24 mouse cellular contexts compared by ENCODE assay signal in genomic region chr7:101952098-101952497, GRCm38 (mm10). TPM values are rescaled to one million over a fixed set of nuclear protein-coding genes. Genes with fewer than 3 reads are reported as not detected.
A peak's percentile ranks its signal among the peaks of the same experiment; 100 is the strongest.
DNase-seq lines count a peak whose midpoint lies in the region; ATAC-seq and TF ChIP-seq lines count a peak whose summit lies in the region.
"Had no signal": no experiment of that assay in that cellular context is flagged by ENCODE, and none has a peak within 500 bp of the region (broad histone marks: within the 10 kb centered on the region; RNA-seq: fewer than 3 reads in every experiment).

No protein-coding gene starts in this region.

- no peaks in the 10 kb centered on the region for H3K36me3 ChIP-seq in limb, embryonic 14.5 days (ENCODE audit: control insufficient read depth, insufficient read depth, low read length)
- H3K36me3 ChIP-seq in limb, embryonic 10.5 days = peaks cover 5% of the 10 kb centered on the region; the same call in 1 of the 2 replicates
- no peaks in the 10 kb centered on the region for H3K36me3 ChIP-seq in megakaryocyte, embryonic 14.5 days (replicated peaks; ENCODE audit: low read length)
- H3K36me3 ChIP-seq in stomach, embryonic 16.5 days (ENCODE audit: control insufficient read depth, insufficient read depth, low read length) = no peaks in the 10 kb centered on the region
- H3K36me3 ChIP-seq in forebrain, embryonic 15.5 days = no peaks in the 10 kb centered on the region; the same call in 1 of the 2 replicates
- H3K36me3 ChIP-seq: embryonic facial prominence, embryonic 12.5 days; limb, embryonic 12.5 days had no signal

- WGBS in limb, embryonic 14.5 days = 29% methylated on average over 2 of the region's 2 CpGs
- 76% methylated on average over 2 of the region's 2 CpGs for WGBS in limb, embryonic 10.5 days
- 28% methylated on average over 2 of the region's 2 CpGs for WGBS in stomach, embryonic 16.5 days
- 68% methylated on average over 2 of the region's 2 CpGs for WGBS in forebrain, embryonic 15.5 days

- DNase-seq in heart, adult 11 months = peak; percentile 73
- no peak for DNase-seq in heart, postnatal 4 days
- peak; percentile 6 for DNase-seq in limb, embryonic 14.5 days (ENCODE audit: low spot score)
- DNase-seq in limb, embryonic 10.5 days (ENCODE audit: low spot score) = no peak
- DNase-seq: adrenal gland, postnatal 10 days; cerebellum, adult 9-11 months; gastrocnemius, postnatal 10 days; heart, postnatal 36 days; kidney, adult 2 months; liver, postnatal 0 days had no signal

- no peaks in the 10 kb centered on the region for H3K27me3 ChIP-seq in limb, embryonic 14.5 days (ENCODE audit: control insufficient read depth, insufficient read depth, low read length)
- H3K27me3 ChIP-seq in limb, embryonic 10.5 days (ENCODE audit: low read depth, poor library complexity, severe bottlenecking) = no peaks in the 10 kb centered on the region
- H3K27me3 ChIP-seq in megakaryocyte, embryonic 14.5 days (replicated peaks) = no peaks in the 10 kb centered on the region
- no peaks in the 10 kb centered on the region for H3K27me3 ChIP-seq in stomach, embryonic 16.5 days (ENCODE audit: control insufficient read depth, insufficient read depth, low read length)
- no peaks in the 10 kb centered on the region for H3K27me3 ChIP-seq in forebrain, embryonic 15.5 days
- H3K27me3 ChIP-seq: embryonic facial prominence, embryonic 12.5 days; forebrain, embryonic 13.5 days; limb, embryonic 12.5 days had no signal

- no peaks in the 10 kb centered on the region for H3K9me3 ChIP-seq in limb, embryonic 14.5 days (ENCODE audit: control insufficient read depth, low read length)
- H3K9me3 ChIP-seq in limb, embryonic 10.5 days (replicated peaks) = no peaks in the 10 kb centered on the region
- no peaks in the 10 kb centered on the region for H3K9me3 ChIP-seq in megakaryocyte, embryonic 14.5 days
- H3K9me3 ChIP-seq in stomach, embryonic 16.5 days (replicated peaks; ENCODE audit: control insufficient read depth, low read length) = no peaks in the 10 kb centered on the region
- H3K9me3 ChIP-seq in forebrain, embryonic 15.5 days = no peaks in the 10 kb centered on the region
- H3K9me3 ChIP-seq: embryonic facial prominence, embryonic 12.5 days; forebrain, embryonic 13.5 days; limb, embryonic 12.5 days; midbrain, embryonic 10.5 days had no signal

- H3K4me3 ChIP-seq in limb, embryonic 14.5 days (replicated peaks; ENCODE audit: low read length) = no peak overlapping the region
- no peak overlapping the region for H3K4me3 ChIP-seq in limb, embryonic 10.5 days
- H3K4me3 ChIP-seq in megakaryocyte, embryonic 14.5 days (replicated peaks) = peak overlapping the region; percentile 64
- H3K4me3 ChIP-seq in stomach, embryonic 16.5 days (replicated peaks; ENCODE audit: low read length) = no peak overlapping the region
- H3K4me3 ChIP-seq in forebrain, embryonic 15.5 days = no peak overlapping the region
- H3K4me3 ChIP-seq: embryonic facial prominence, embryonic 12.5 days; erythroblast, embryonic 14.5 days; forebrain, embryonic 13.5 days; limb, embryonic 12.5 days; midbrain, embryonic 10.5 days had no signal

- H3K9ac ChIP-seq in limb, embryonic 14.5 days (ENCODE audit: low read depth, low read length, severe bottlenecking) = no peak overlapping the region
- H3K9ac ChIP-seq in stomach, embryonic 16.5 days (ENCODE audit: low read length) = no peak overlapping the region
- no peak overlapping the region for H3K9ac ChIP-seq in forebrain, embryonic 15.5 days (replicated peaks)
- H3K9ac ChIP-seq: embryonic facial prominence, embryonic 12.5 days; forebrain, embryonic 13.5 days; limb, embryonic 12.5 days; liver, postnatal 0 days had no signal

- no peak for TF ChIP-seq POLR2A in limb, embryonic 14.5 days (IDR thresholded peaks at IDR 0.05; ENCODE audit: borderline replicate concordance, extremely low read depth, insufficient read depth, insufficient read length)

- no peak overlapping the region for H3K4me2 ChIP-seq in limb, embryonic 14.5 days (replicated peaks; ENCODE audit: low read depth, low read length, severe bottlenecking)
- no peak overlapping the region for H3K4me2 ChIP-seq in stomach, embryonic 16.5 days (ENCODE audit: low read depth, low read length)
- no peak overlapping the region for H3K4me2 ChIP-seq in forebrain, embryonic 15.5 days (replicated peaks)
- H3K4me2 ChIP-seq: embryonic facial prominence, embryonic 12.5 days; forebrain, embryonic 13.5 days; heart, embryonic 11.5 days; limb, embryonic 12.5 days had no signal

- no peak overlapping the region for H3K27ac ChIP-seq in limb, embryonic 14.5 days (replicated peaks; ENCODE audit: low read depth, low read length)
- H3K27ac ChIP-seq in limb, embryonic 10.5 days = no peak overlapping the region
- H3K27ac ChIP-seq in stomach, embryonic 16.5 days (ENCODE audit: low read length) = peak overlapping the region; percentile 53; the same call in 1 of the 2 replicates
- H3K27ac ChIP-seq in forebrain, embryonic 15.5 days (replicated peaks) = no peak overlapping the region
- H3K27ac ChIP-seq: embryonic facial prominence, embryonic 12.5 days; forebrain, embryonic 13.5 days; hindbrain, postnatal 0 days; limb, embryonic 12.5 days; midbrain, embryonic 10.5 days had no signal

- H3K4me1 ChIP-seq in limb, embryonic 14.5 days (ENCODE audit: control insufficient read depth, insufficient read depth, low read length) = no peaks in the 10 kb centered on the region
- no peaks in the 10 kb centered on the region for H3K4me1 ChIP-seq in limb, embryonic 10.5 days
- H3K4me1 ChIP-seq in megakaryocyte, embryonic 14.5 days = peaks cover 77% of the 10 kb centered on the region
- H3K4me1 ChIP-seq in stomach, embryonic 16.5 days (ENCODE audit: control insufficient read depth, insufficient read depth, low read length) = peaks cover 4% of the 10 kb centered on the region
- H3K4me1 ChIP-seq in forebrain, embryonic 15.5 days = no peaks in the 10 kb centered on the region
- H3K4me1 ChIP-seq: embryonic facial prominence, embryonic 12.5 days; forebrain, embryonic 13.5 days; limb, embryonic 12.5 days had no signal

- ATAC-seq in limb, embryonic 14.5 days (ENCODE audit: low FRiP score, low read depth) = no peak
- ATAC-seq in megakaryocyte, adult 5-6 weeks (ENCODE audit: poor library complexity, severe bottlenecking) = no peak
- ATAC-seq in stomach, embryonic 16.5 days (ENCODE audit: insufficient read depth, low FRiP score) = 0 out of 2 replicates have a peak, but pooled peaks have one; percentile 21
- no peak for ATAC-seq in forebrain, embryonic 15.5 days (replicated peaks)
- ATAC-seq: activated CD4-positive, CD25-positive, alpha-beta regulatory T cell, adult 4 months; CD4-positive, CD25-positive, alpha-beta regulatory T cell, adult 4 months; forebrain, embryonic 13.5 days; hindbrain, postnatal 0 days; liver, postnatal 0 days had no signal

RNA-seq across cellular contexts. Expression of gene Numa1, which starts 18.2 kb away (rescaled TPM):
- total RNA-seq in heart, postnatal 4 days (2021) = 100 to 1,000 TPM in 1 of 2 experiments, 10 to 100 TPM in 1; 98.4 to 108 TPM
- polyA plus RNA-seq in limb, embryonic 14.5 days (2012; rRNA removed) = 112 and 126 TPM in 2 replicates
- polyA plus RNA-seq in limb, embryonic 14.5 days (2014; fragmentation: Nextera tagmentation; extraction: Ambion mirVana) = 106 and 126 TPM in 2 replicates
- 108 and 130 TPM in 2 replicates for polyA plus RNA-seq in limb, embryonic 10.5 days (2016; fragmentation: Nextera tagmentation; extraction: Ambion mirVana)
- 57.5 and 58.2 TPM in 2 replicates for polyA plus RNA-seq in megakaryocyte, embryonic 14.5 days (2012; ENCODE audit: insufficient read depth, low replicate concordance)
- 71.4 and 82.2 TPM in 2 replicates for total RNA-seq in megakaryocyte, adult 5-6 weeks (2015)
- 122 and 139 TPM in 2 replicates for total RNA-seq in megakaryocyte, adult 5-6 weeks (2017)
- polyA plus RNA-seq in stomach, embryonic 16.5 days (2015; fragmentation: Nextera tagmentation; extraction: Ambion mirVana) = 60.9 and 64.3 TPM in 2 replicates
- 63.3 and 65.1 TPM in 2 replicates for polyA plus RNA-seq in forebrain, embryonic 15.5 days (2015; fragmentation: Nextera tagmentation; extraction: Ambion mirVana)

RNA-seq across cellular contexts. Expression of gene Lrrc51, which starts 18.4 kb away (rescaled TPM):
- total RNA-seq in heart, postnatal 4 days (2021) = 1 to 10 TPM; 1.1 TPM
- 11.4 and 11.7 TPM in 2 replicates for polyA plus RNA-seq in limb, embryonic 14.5 days (2012; rRNA removed)
- polyA plus RNA-seq in limb, embryonic 14.5 days (2014; fragmentation: Nextera tagmentation; extraction: Ambion mirVana) = 7.5 and 12.6 TPM in 2 replicates
- polyA plus RNA-seq in limb, embryonic 10.5 days (2016; fragmentation: Nextera tagmentation; extraction: Ambion mirVana) = 9.4 and 11.2 TPM in 2 replicates
- polyA plus RNA-seq in megakaryocyte, embryonic 14.5 days (2012; ENCODE audit: insufficient read depth, low replicate concordance) = not detected in 2 replicates
- 0.82 and 1.1 TPM in 2 replicates for total RNA-seq in megakaryocyte, adult 5-6 weeks (2015)
- total RNA-seq in megakaryocyte, adult 5-6 weeks (2017) = 0.70 TPM in 1 of 2 replicates, not detected in the other
- 10.3 and 11.5 TPM in 2 replicates for polyA plus RNA-seq in stomach, embryonic 16.5 days (2015; fragmentation: Nextera tagmentation; extraction: Ambion mirVana)
- 9.5 and 12.7 TPM in 2 replicates for polyA plus RNA-seq in forebrain, embryonic 15.5 days (2015; fragmentation: Nextera tagmentation; extraction: Ambion mirVana)
- polyA plus RNA-seq: erythroblast, embryonic 14.5 days had no signal

RNA-seq across cellular contexts. Expression of gene Tomt, which starts 45.9 kb away (rescaled TPM):
- total RNA-seq in heart, postnatal 4 days (2021) = not detected
- polyA plus RNA-seq in limb, embryonic 14.5 days (2012; rRNA removed) = 0.18 and 0.23 TPM in 2 replicates
- polyA plus RNA-seq in limb, embryonic 14.5 days (2014; fragmentation: Nextera tagmentation; extraction: Ambion mirVana) = 0.29 and 0.41 TPM in 2 replicates
- 0.73 and 0.94 TPM in 2 replicates for polyA plus RNA-seq in limb, embryonic 10.5 days (2016; fragmentation: Nextera tagmentation; extraction: Ambion mirVana)
- not detected in 2 replicates for polyA plus RNA-seq in megakaryocyte, embryonic 14.5 days (2012; ENCODE audit: insufficient read depth, low replicate concordance)
- total RNA-seq in megakaryocyte, adult 5-6 weeks (2015) = 0.11 TPM in 1 of 2 replicates, not detected in the other
- total RNA-seq in megakaryocyte, adult 5-6 weeks (2017) = 0.07 TPM in 1 of 2 replicates, not detected in the other
- polyA plus RNA-seq in stomach, embryonic 16.5 days (2015; fragmentation: Nextera tagmentation; extraction: Ambion mirVana) = 0.21 and 1.2 TPM in 2 replicates
- 0.24 and 0.47 TPM in 2 replicates for polyA plus RNA-seq in forebrain, embryonic 15.5 days (2015; fragmentation: Nextera tagmentation; extraction: Ambion mirVana)
- total RNA-seq: gastrocnemius, postnatal 10 days; heart, postnatal 36 days; midbrain, postnatal 0 days had no signal
- polyA plus RNA-seq: CD4-positive, CD25-positive, alpha-beta regulatory T cell, adult 4 months; erythroblast, embryonic 14.5 days had no signal

RNA-seq across cellular contexts. Expression of gene Lamtor1, which starts 46.4 kb away (rescaled TPM):
- total RNA-seq in heart, postnatal 4 days (2021) = 100 to 1,000 TPM; 104 to 109 TPM
- polyA plus RNA-seq in limb, embryonic 14.5 days (2012; rRNA removed) = 176 and 203 TPM in 2 replicates
- 154 and 166 TPM in 2 replicates for polyA plus RNA-seq in limb, embryonic 14.5 days (2014; fragmentation: Nextera tagmentation; extraction: Ambion mirVana)
- 180 and 181 TPM in 2 replicates for polyA plus RNA-seq in limb, embryonic 10.5 days (2016; fragmentation: Nextera tagmentation; extraction: Ambion mirVana)
- polyA plus RNA-seq in megakaryocyte, embryonic 14.5 days (2012; ENCODE audit: insufficient read depth, low replicate concordance) = 156 and 181 TPM in 2 replicates
- total RNA-seq in megakaryocyte, adult 5-6 weeks (2015) = 137 and 160 TPM in 2 replicates
- total RNA-seq in megakaryocyte, adult 5-6 weeks (2017) = 127 and 128 TPM in 2 replicates
- polyA plus RNA-seq in stomach, embryonic 16.5 days (2015; fragmentation: Nextera tagmentation; extraction: Ambion mirVana) = 147 and 149 TPM in 2 replicates
- 165 and 167 TPM in 2 replicates for polyA plus RNA-seq in forebrain, embryonic 15.5 days (2015; fragmentation: Nextera tagmentation; extraction: Ambion mirVana)

Comparison
In these comparisons a context has a peak if more than half of its experiments do, and no peak if none do; other contexts are left out.
1. DNase-seq: peak in heart, adult 11 months (single experiment) and limb, embryonic 14.5 days (single experiment); none in heart, postnatal 4 days (single experiment) and limb, embryonic 10.5 days (single experiment).